23 mouse cellular contexts compared by ENCODE assay signal in genomic region chr3:37779867-37780475, GRCm38 (mm10). TPM values are rescaled to one million over a fixed set of nuclear protein-coding genes. Genes with fewer than 3 reads are reported as not detected.
DNase-seq lines count a peak whose midpoint lies in the region; ATAC-seq and TF ChIP-seq lines count a peak whose summit lies in the region.
"Had no signal": no experiment of that assay in that cellular context is flagged by ENCODE, and none has a peak within 500 bp of the region (broad histone marks: within the 10 kb centered on the region; RNA-seq: fewer than 3 reads in every experiment).

No protein-coding gene starts in this region.

- WGBS in hindbrain, embryonic 11.5 days, result 42% methylated on average over 11 of the region's 11 CpGs
- 25% methylated on average over 11 of the region's 11 CpGs for WGBS in hindbrain, embryonic 16.5 days
- WGBS in kidney, adult 2 months, result 66% methylated on average over 11 of the region's 11 CpGs

- no peak for TF ChIP-seq POLR2A in kidney, adult 2 months (IDR thresholded peaks at IDR 0.05; ENCODE audit: low read depth, low read length)

- H3K4me1 ChIP-seq in hindbrain, embryonic 11.5 days (replicated peaks; ENCODE audit: control insufficient read depth, insufficient read depth, low read length), result no peaks in the 10 kb centered on the region
- no peaks in the 10 kb centered on the region for H3K4me1 ChIP-seq in hindbrain, embryonic 16.5 days (ENCODE audit: control insufficient read depth, insufficient read depth, low read depth, low read length)
- H3K4me1 ChIP-seq in kidney, adult 2 months (ENCODE audit: control insufficient read depth, insufficient read depth, low read length), result no peaks in the 10 kb centered on the region
- H3K4me1 ChIP-seq: liver, embryonic 12.5 days; lung, embryonic 15.5 days had no signal

- H3K4me2 ChIP-seq in hindbrain, embryonic 11.5 days (replicated peaks; ENCODE audit: low read depth, low read length), result no peak overlapping the region
- no peak overlapping the region for H3K4me2 ChIP-seq in hindbrain, embryonic 16.5 days (ENCODE audit: low read length)
- H3K4me2 ChIP-seq: hindbrain, embryonic 12.5 days; liver, embryonic 12.5 days; lung, embryonic 15.5 days had no signal

- H3K9ac ChIP-seq in hindbrain, embryonic 11.5 days (ENCODE audit: low read depth, low read length), result no peak overlapping the region
- no peak overlapping the region for H3K9ac ChIP-seq in hindbrain, embryonic 16.5 days (ENCODE audit: low read depth, low read length)
- H3K9ac ChIP-seq: hindbrain, embryonic 12.5 days; liver, embryonic 12.5 days; lung, embryonic 15.5 days had no signal

- TF ChIP-seq CTCF in kidney, adult 2 months (conservative IDR thresholded peaks at IDR 0.05; ENCODE audit: insufficient read depth, insufficient read length, low read depth, low read length), result no peak

- H3K4me3 ChIP-seq in hindbrain, embryonic 11.5 days (ENCODE audit: low read depth, low read length), result no peak overlapping the region
- H3K4me3 ChIP-seq in hindbrain, embryonic 16.5 days (ENCODE audit: low read length), result no peak overlapping the region
- no peak overlapping the region for H3K4me3 ChIP-seq in kidney, adult 2 months (ENCODE audit: insufficient read depth, low read depth, low read length)
- H3K4me3 ChIP-seq: erythroblast, embryonic 14.5 days; heart, adult 2 months; hindbrain, embryonic 12.5 days; layer of hippocampus, adult 2 months; left cerebral cortex, adult 2 months; limb, embryonic 10.5 days; liver, embryonic 12.5 days; lung, embryonic 15.5 days had no signal

- ATAC-seq in hindbrain, embryonic 11.5 days (ENCODE audit: low FRiP score), result no peak
- no peak for ATAC-seq in hindbrain, embryonic 16.5 days
- ATAC-seq: activated CD4-positive, CD25-positive, alpha-beta regulatory T cell, adult 4 months; intestine, embryonic 16.5 days; liver, embryonic 12.5 days had no signal

- no peak overlapping the region for H3K27ac ChIP-seq in hindbrain, embryonic 11.5 days (ENCODE audit: low read depth, low read length)
- H3K27ac ChIP-seq in hindbrain, embryonic 16.5 days (ENCODE audit: low read depth, low read length), result no peak overlapping the region
- no peak overlapping the region for H3K27ac ChIP-seq in kidney, adult 2 months (ENCODE audit: insufficient read depth, low read depth, low read length)
- H3K27ac ChIP-seq: heart, adult 2 months; hindbrain, embryonic 12.5 days; layer of hippocampus, adult 2 months; left cerebral cortex, adult 2 months; limb, embryonic 10.5 days; liver, embryonic 12.5 days; lung, embryonic 15.5 days had no signal

- H3K9me3 ChIP-seq in hindbrain, embryonic 11.5 days (ENCODE audit: control insufficient read depth, low read length), result no peaks in the 10 kb centered on the region
- no peaks in the 10 kb centered on the region for H3K9me3 ChIP-seq in hindbrain, embryonic 16.5 days (ENCODE audit: control insufficient read depth, low read length)
- H3K9me3 ChIP-seq: hindbrain, embryonic 12.5 days; limb, embryonic 10.5 days; liver, embryonic 12.5 days; lung, embryonic 15.5 days had no signal

- no peaks in the 10 kb centered on the region for H3K27me3 ChIP-seq in hindbrain, embryonic 11.5 days (ENCODE audit: control insufficient read depth, insufficient read depth, low read length)
- H3K27me3 ChIP-seq in hindbrain, embryonic 16.5 days (replicated peaks; ENCODE audit: control insufficient read depth, insufficient read depth, low read length), result no peaks in the 10 kb centered on the region
- no peaks in the 10 kb centered on the region for H3K27me3 ChIP-seq in kidney, adult 2 months (replicated peaks; ENCODE audit: control insufficient read depth, insufficient read depth, low read length)
- H3K27me3 ChIP-seq: hindbrain, embryonic 12.5 days; lung, embryonic 15.5 days had no signal

- H3K36me3 ChIP-seq in hindbrain, embryonic 11.5 days (ENCODE audit: control insufficient read depth, insufficient read depth, low read length), result no peaks in the 10 kb centered on the region
- no peaks in the 10 kb centered on the region for H3K36me3 ChIP-seq in hindbrain, embryonic 16.5 days (ENCODE audit: control insufficient read depth, insufficient read depth, low read length)
- no peaks in the 10 kb centered on the region for H3K36me3 ChIP-seq in kidney, adult 2 months (ENCODE audit: control insufficient read depth, insufficient read depth, low read length)
- H3K36me3 ChIP-seq: hindbrain, embryonic 12.5 days; limb, embryonic 10.5 days; liver, embryonic 12.5 days; lung, embryonic 15.5 days had no signal

- DNase-seq in adrenal gland, adult 2 months, result peak; percentile 68
- DNase-seq in adrenal gland, adult 18-20 months (ENCODE audit: low spot score in 2 of 2), result no peak
- peak; percentile 23 for DNase-seq in hindbrain, embryonic 11.5 days (ENCODE audit: low spot score)
- peak; percentile 79 for DNase-seq in NIH3T3 (ENCODE audit: low read depth)
- DNase-seq in fat pad, adult 2 months (ENCODE audit: extremely low read depth, low read depth, low spot score), result peak; percentile 26
- no peak for DNase-seq in kidney, adult 2 months
- no peak for DNase-seq in right cerebral cortex, postnatal 36 days (ENCODE audit: low spot score in 2 of 2)
- DNase-seq: cerebellum, adult 9-10 months; gastrocnemius, postnatal 10 days; heart, adult 2 months; kidney, postnatal 10 days; midbrain, embryonic 14.5 days; thymus, postnatal 4 days had no signal

RNA-seq across cellular contexts. Expression of gene Gm5148, which starts 55.7 kb away (rescaled TPM):
- total RNA-seq in adrenal gland, adult 2 months (2021), result 1 to 10 TPM in 1 of 2 experiments, under 1 TPM in 1; 0.26 to 1.6 TPM
- 0.59 and 2.6 TPM in 2 replicates for polyA plus RNA-seq in adrenal gland, adult 2 months (2012; rRNA removed)
- total RNA-seq in adrenal gland, adult 18-20 months (2021), result 1 to 10 TPM in 1 of 2 experiments, under 1 TPM in 1; 0.30 to 1.7 TPM
- 2.9 and 3.0 TPM in 2 replicates for polyA plus RNA-seq in hindbrain, embryonic 11.5 days (2014; fragmentation: Nextera tagmentation; extraction: Ambion mirVana)
- polyA plus RNA-seq in hindbrain, embryonic 16.5 days (2015; fragmentation: Nextera tagmentation; extraction: Ambion mirVana), result 12.7 and 14.0 TPM in 2 replicates
- polyA plus RNA-seq in kidney, adult 2 months (2012; rRNA removed), result 9.3 and 10.8 TPM in 2 replicates

Comparison
In these comparisons a context has a peak if more than half of its experiments do, and no peak if none do; other contexts are left out.
1. DNase-seq: peak in adrenal gland, adult 2 months (single experiment), hindbrain, embryonic 11.5 days (single experiment), NIH3T3 (single experiment) and fat pad, adult 2 months (single experiment); none in adrenal gland, adult 18-20 months (0 of 2), kidney, adult 2 months (single experiment) and right cerebral cortex, postnatal 36 days (0 of 2).